Mouse (Mus musculus) left cerebral cortex, postnatal 4 days (tissue): ENCODE measurements around the gene Hexim1. TPM values are rescaled to one million over a fixed set of nuclear protein-coding genes. Genes with fewer than 3 reads are reported as not detected.
A peak's percentile ranks its signal among the peaks of the same experiment; 100 is the strongest.

Experiments
- DNase-seq: peaks from one replicate; pipeline ENCODE4 v3.0.0-alpha.2; 2022
- intact Hi-C: fragments of 180-260 bp; cut with DNase I; formaldehyde crosslinking; loops from one replicate; pipeline ENCODE4 v1.15.1; 2025
- total RNA-seq, 2 experiments: library from RNA; stranded (reverse); gene quantifications; 2 replicates each; pipeline ENCODE4 v1.2.3; 2021

The Hexim1 gene
- total RNA-seq, 2 experiments from 2014 or later: 22.9 to 23.2 TPM

- intact Hi-C loops: no loop called here
- DNase-seq: no peak
Measured at GRCm38 (mm10) chr11:103096979-103097894, 18.8 kb upstream of the Hexim1 start.

- intact Hi-C loops: no loop called here
- DNase-seq: no peak
Measured at GRCm38 (mm10) chr11:103098531-103099190, 17.4 kb upstream of the Hexim1 start.

- DNase-seq: no peak
Measured at GRCm38 (mm10) chr11:103099352-103099940, 16.6 kb upstream of the Hexim1 start.

GRCm38 (mm10) chr11:103100361-103100760 is 15.7 kb upstream of the Hexim1 start:
- no peak for DNase-seq
- intact Hi-C loops: no loop called here

More at GRCm38 (mm10) chr11:103099352-103099940, 16.6 kb upstream of the Hexim1 start:
- intact Hi-C loops: no loop called here

GRCm38 (mm10) chr11:103101481-103101865 is 14.6 kb upstream of the Hexim1 start, which contains the start of the genes Plcd3 and Acbd4:
TSS of gene Plcd3 (minus strand) at chr11:103101658.
TSS of gene Acbd4 (plus strand) at chr11:103101682.
- intact Hi-C loops: no loop called here
- DNase-seq: peak; percentile 54

GRCm38 (mm10) chr11:103101866-103102501 is 14.0 kb upstream of the Hexim1 start:
- intact Hi-C loops: no loop called here
- DNase-seq: peak; percentile 53

- intact Hi-C loops: no loop called here
- DNase-seq: peak; percentile 96
Measured at GRCm38 (mm10) chr11:103102725-103103349, 13.2 kb upstream of the Hexim1 start.

GRCm38 (mm10) chr11:103103621-103104020 is 12.4 kb upstream of the Hexim1 start:
- intact Hi-C loops: no loop called here
- no peak for DNase-seq

- DNase-seq: no peak
- intact Hi-C loops: no loop called here
Measured at GRCm38 (mm10) chr11:103104469-103104868, 11.6 kb upstream of the Hexim1 start.

- intact Hi-C loops: no loop called here
- DNase-seq: no peak
Measured at GRCm38 (mm10) chr11:103105180-103105725, 10.8 kb upstream of the Hexim1 start.

- no peak for DNase-seq
- intact Hi-C loops: no loop called here
Measured at GRCm38 (mm10) chr11:103105810-103106209, 10.2 kb upstream of the Hexim1 start.

GRCm38 (mm10) chr11:103106386-103106785 is 9.6 kb upstream of the Hexim1 start:
- DNase-seq: no peak
- intact Hi-C loops: no loop called here

- intact Hi-C loops: no loop called here
- DNase-seq: no peak
Measured at GRCm38 (mm10) chr11:103111301-103111700, 4.7 kb upstream of the Hexim1 start.

- intact Hi-C loops: no loop called here
- DNase-seq: peak; percentile 41
Measured at GRCm38 (mm10) chr11:103111881-103112551, 4.0 kb upstream of the Hexim1 start.

- intact Hi-C loops: no loop called here
- no peak for DNase-seq
Measured at GRCm38 (mm10) chr11:103112552-103112912, 3.5 kb upstream of the Hexim1 start.

GRCm38 (mm10) chr11:103113005-103113404 is 3.0 kb upstream of the Hexim1 start:
- intact Hi-C loops: no loop called here
- DNase-seq: no peak

- DNase-seq: no peak
- intact Hi-C loops: no loop called here
Measured at GRCm38 (mm10) chr11:103113771-103114170, 2.3 kb upstream of the Hexim1 start.

- DNase-seq: no peak
- intact Hi-C loops: no loop called here
Measured at GRCm38 (mm10) chr11:103114270-103114943, 1.6 kb upstream of the Hexim1 start.
